Mouse (Mus musculus) mouse embryonic stem cell (cell line): ENCODE measurements around the gene Rbm5.

ENCODE experiments used
- in situ Hi-C, 2 experiments: fragments of 300-500 bp; cut with MboI; formaldehyde crosslinking; loops; 1 replicate in 1 of 2; 3 replicates in 1 of 2; pipeline ENCODE4 v1.14.3; 2019 to 2020; ENCODE audit warnings: low sequenced_read_pairs in 2 of 2, low pct_unique_long_range_greater_than_20kb in 1 of 2, mixed read lengths in 1 of 2; ENCODE audit not compliant: unreplicated experiment in 1 of 2

Rbm5 gene

DNA sequence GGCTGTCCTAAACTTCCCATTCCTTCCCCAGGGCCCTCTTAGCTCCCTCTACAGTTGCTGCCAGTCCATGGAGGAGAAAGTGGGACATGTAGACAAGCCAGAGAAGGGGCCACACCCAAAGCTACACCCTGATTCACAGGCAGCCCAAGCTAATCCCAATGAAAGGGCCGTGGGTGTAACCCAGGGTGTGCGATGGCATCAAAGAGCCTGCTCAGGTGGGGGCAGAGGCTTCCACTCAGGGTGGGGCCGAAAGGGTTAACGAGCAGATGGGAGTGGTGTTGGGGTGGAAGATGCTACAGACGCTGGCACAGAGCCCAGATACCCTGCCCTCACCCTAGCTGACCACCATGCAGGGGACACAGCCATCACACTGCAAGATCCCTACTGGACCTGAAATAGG, 78.0 kb downstream of the Rbm5 start:
- in situ Hi-C loops: no loop called here

DNA sequence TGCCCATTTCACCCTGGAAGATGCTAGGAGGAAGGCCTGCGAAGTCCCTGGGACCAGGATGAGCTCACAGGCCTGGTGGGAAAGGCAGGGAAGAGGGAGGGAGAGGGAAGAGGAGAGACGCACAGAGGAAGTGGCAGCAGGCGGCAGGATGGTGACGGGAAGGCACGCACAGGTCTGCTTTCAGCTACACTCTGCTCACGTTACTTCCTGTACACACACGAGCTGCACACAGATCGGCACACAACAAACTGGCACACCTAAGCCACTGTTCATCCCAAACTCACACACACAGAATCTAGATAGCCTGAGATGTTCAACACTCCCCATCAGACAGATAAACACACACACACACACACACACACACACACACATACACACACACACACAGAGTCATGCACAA, 80.4 kb downstream of the Rbm5 start:
- in situ Hi-C loops: no loop called here
